ENCODE assay signal across 18 mouse cellular contexts in genomic region chr11:44754336-44754735, GRCm38 (mm10).
"Had no signal": no experiment of that assay in that cellular context is flagged by ENCODE, and none has a peak within 500 bp of the region (broad histone marks: within the 10 kb centered on the region; RNA-seq: fewer than 3 reads in every experiment).

No protein-coding gene starts in this region.

- H3K36me3 ChIP-seq: lung, embryonic 15.5 days; midbrain, embryonic 13.5 days; midbrain, embryonic 15.5 days; neural tube, embryonic 13.5 days; neural tube, embryonic 15.5 days; stomach, embryonic 15.5 days had no signal

- ATAC-seq: lung, postnatal 0 days; midbrain, embryonic 13.5 days; midbrain, embryonic 15.5 days had no signal

- H3K9ac ChIP-seq: lung, embryonic 15.5 days; midbrain, embryonic 13.5 days; midbrain, embryonic 15.5 days; neural tube, embryonic 13.5 days; neural tube, embryonic 15.5 days; stomach, embryonic 15.5 days had no signal

- DNase-seq: lung, adult 2 months; lung, postnatal 14 days; lung, postnatal 36 days; right cerebral cortex, postnatal 14 days; thymus, adult 2 months; thymus, postnatal 25 days; thymus, postnatal 4 days had no signal

- H3K4me3 ChIP-seq: lung, embryonic 15.5 days; megakaryocyte, embryonic 14.5 days; midbrain, embryonic 13.5 days; midbrain, embryonic 15.5 days; myocyte; neural tube, embryonic 13.5 days; neural tube, embryonic 15.5 days; stomach, embryonic 15.5 days had no signal

- H3K4me1 ChIP-seq: lung, embryonic 15.5 days; megakaryocyte, embryonic 14.5 days; midbrain, embryonic 15.5 days; stomach, embryonic 15.5 days had no signal

- H3K27ac ChIP-seq: lung, embryonic 15.5 days; macrophage; midbrain, embryonic 13.5 days; midbrain, embryonic 15.5 days; neural tube, embryonic 13.5 days; neural tube, embryonic 15.5 days; stomach, embryonic 15.5 days; stomach, postnatal 0 days had no signal

- H3K9me3 ChIP-seq: lung, embryonic 15.5 days; midbrain, embryonic 13.5 days; midbrain, embryonic 15.5 days; neural tube, embryonic 13.5 days; neural tube, embryonic 15.5 days; stomach, embryonic 15.5 days had no signal

- H3K27me3 ChIP-seq: lung, embryonic 15.5 days; midbrain, embryonic 13.5 days; midbrain, embryonic 15.5 days; neural tube, embryonic 13.5 days; neural tube, embryonic 15.5 days; stomach, embryonic 15.5 days had no signal
